Mouse (Mus musculus) T-helper 1 cell (primary cell): ENCODE measurements around the gene Tppp2.

Experiments used
- in situ Hi-C: fragments of 300-600 bp; cut with MboI, MseI; formaldehyde crosslinking; loops from one replicate; pipeline ENCODE4 v1.15.1; 2025; ENCODE audit warnings: high pct_unique_total_duplicates

The Tppp2 gene

GRCm38 (mm10) chr14:51942236-51942635 lies 24.0 kb downstream of the Tppp2 start:
- in situ Hi-C loops: no loop called here

GRCm38 (mm10) chr14:51943336-51943735 lies 25.1 kb downstream of the Tppp2 start:
- in situ Hi-C loops: no loop called here

GRCm38 (mm10) chr14:51960316-51960715 lies 42.1 kb downstream of the Tppp2 start:
- in situ Hi-C loops: no loop called here

- in situ Hi-C loops: loop anchor here (5.0 kb wide), 1 partner anchor 180 kb away; no protein-coding TSS in a partner anchor
Measured at GRCm38 (mm10) chr14:51967400-51967799, 49.2 kb downstream of the Tppp2 start.
